Mouse (Mus musculus) embryonic facial prominence, embryonic 10.5 days (tissue): ENCODE results near the gene Slc38a3. TPM values are rescaled to one million over a fixed set of nuclear protein-coding genes. Genes with fewer than 3 reads are reported as not detected.

ENCODE experiments used
- DNase-seq: peaks from one replicate; pipeline ENCODE4 v3.0.0-alpha.2; 2017; ENCODE audit warnings: low spot score
- H3K27ac ChIP-seq: fragments of 300-500 bp; sonication (generic); replicated peaks from 2 replicates; pipeline ENCODE4 v1.5.1; 2016; ENCODE audit warnings: mild to moderate bottlenecking
- H3K27me3 ChIP-seq: fragments of 300-500 bp; sonication (generic); replicated peaks from 2 replicates; pipeline ENCODE4 v1.6.1; 2016; ENCODE audit warnings: low read depth, mild to moderate bottlenecking; ENCODE audit not compliant: poor library complexity, severe bottlenecking
- H3K36me3 ChIP-seq: fragments of 300-500 bp; sonication (generic); replicated peaks from 2 replicates; pipeline ENCODE4 v1.6.1; 2016; ENCODE audit warnings: mild to moderate bottlenecking, moderate library complexity
- H3K4me1 ChIP-seq: fragments of 300-500 bp; sonication (generic); 2 replicates; pipeline ENCODE4 v1.6.1; 2016
- H3K4me3 ChIP-seq: fragments of 300-500 bp; sonication (generic); 2 replicates; pipeline ENCODE4 v1.5.1; 2016; ENCODE audit warnings: mild to moderate bottlenecking, moderate library complexity
- H3K9me3 ChIP-seq: fragments of 300-500 bp; sonication (generic); 2 replicates; pipeline ENCODE4 v1.6.1; 2016; ENCODE audit warnings: mild to moderate bottlenecking
- WGBS: fragments of 180-500 bp; shearing (Covaris S2); methylation state at CpG from one replicate; pipeline ENCODE4 v1.1.7; 2016; 5-methylcytosine and 5-hydroxymethylcytosine counted together
- polyA plus RNA-seq: library from polyadenylated mRNA; unstranded; fragments of >200 nt; fragmentation: Nextera tagmentation; extraction: Ambion mirVana; gene quantifications from 2 replicates; pipeline ENCODE4 v1.2.1, GENCODE M21; 2016

Slc38a3 gene
- polyA plus RNA-seq, 1 experiment from 2014 or later: 5.6 TPM

GRCm38 (mm10) chr9:107658096-107658495 lies 11.2 kb downstream of the Slc38a3 start:
- peaks cover 20% of the 10 kb centered on the region for H3K4me1 ChIP-seq
- DNase-seq: no peak
- no peak overlapping the region for H3K27ac ChIP-seq
- H3K4me3 ChIP-seq: no peak overlapping the region
- H3K9me3 ChIP-seq: no peaks in the 10 kb centered on the region
- no peaks in the 10 kb centered on the region for H3K36me3 ChIP-seq
- WGBS: 82% methylated on average over 6 of the region's 6 CpGs
- 0 out of 2 replicates have a peak, but pooled peaks cover 6% of the 10 kb centered on the region for H3K27me3 ChIP-seq

- 0 out of 2 replicates have a peak, but pooled peaks cover 6% of the 10 kb centered on the region for H3K27me3 ChIP-seq
- peaks cover 13% of the 10 kb centered on the region for H3K4me1 ChIP-seq
- no peaks in the 10 kb centered on the region for H3K9me3 ChIP-seq
- 87% methylated on average over 5 of the region's 5 CpGs for WGBS
- DNase-seq: no peak
- no peak overlapping the region for H3K27ac ChIP-seq
- no peak overlapping the region for H3K4me3 ChIP-seq
- no peaks in the 10 kb centered on the region for H3K36me3 ChIP-seq
These were observed 12.2 kb downstream of the Slc38a3 start for GRCm38 (mm10) chr9:107657144-107657543.

GRCm38 (mm10) chr9:107654585-107654984 lies 14.7 kb downstream of the Slc38a3 start:
- Histone ChIP-seq H3K4me1 (peaks cover 15% of the 10 kb centered on the region), H3K27ac (no peak overlapping the region), H3K9me3 (no peaks in the 10 kb centered on the region), H3K27me3 (0 out of 2 replicates have a peak, but pooled peaks cover 6% of the 10 kb centered on the region), H3K4me3 (no peak overlapping the region), H3K36me3 (no peaks in the 10 kb centered on the region)
- 84% methylated on average over 4 of the region's 4 CpGs for WGBS
- DNase-seq: no peak

- WGBS: 79% methylated on average over 2 of the region's 2 CpGs
- Histone ChIP-seq H3K27ac (no peak overlapping the region), H3K36me3 (no peaks in the 10 kb centered on the region), H3K9me3 (no peaks in the 10 kb centered on the region), H3K27me3 (0 out of 2 replicates have a peak, but pooled peaks cover 3% of the 10 kb centered on the region), H3K4me3 (no peak overlapping the region), H3K4me1 (peaks cover 13% of the 10 kb centered on the region)
- no peak for DNase-seq
These were observed 15.9 kb downstream of the Slc38a3 start for GRCm38 (mm10) chr9:107653474-107653873.

GRCm38 (mm10) chr9:107650708-107651481 lies 18.4 kb downstream of the Slc38a3 start:
- H3K36me3 ChIP-seq: no peaks in the 10 kb centered on the region
- 0 out of 2 replicates have a peak, but pooled peaks cover 3% of the 10 kb centered on the region for H3K27me3 ChIP-seq
- no peaks in the 10 kb centered on the region for H3K9me3 ChIP-seq
- no peak for DNase-seq
- peaks cover 10% of the 10 kb centered on the region for H3K4me1 ChIP-seq
- WGBS: 56% methylated on average over 12 of the region's 12 CpGs
- peak overlapping the region; percentile 12; the same call in 1 of the 2 replicates for H3K27ac ChIP-seq
- no peak overlapping the region for H3K4me3 ChIP-seq

- no peaks in the 10 kb centered on the region for H3K36me3 ChIP-seq
- H3K4me3 ChIP-seq: no peak overlapping the region
- 0 out of 2 replicates have a peak, but pooled peaks cover 3% of the 10 kb centered on the region for H3K27me3 ChIP-seq
- H3K27ac ChIP-seq: peak overlapping the region; percentile 12; the same call in 1 of the 2 replicates
- H3K4me1 ChIP-seq: peaks cover 15% of the 10 kb centered on the region
- DNase-seq: no peak
- 78% methylated on average over 7 of the region's 7 CpGs for WGBS
- H3K9me3 ChIP-seq: no peaks in the 10 kb centered on the region
These were observed 19.1 kb downstream of the Slc38a3 start for GRCm38 (mm10) chr9:107650225-107650624.

GRCm38 (mm10) chr9:107648767-107649166 lies 20.6 kb downstream of the Slc38a3 start:
- Histone ChIP-seq H3K36me3 (no peaks in the 10 kb centered on the region), H3K27ac (no peak overlapping the region), H3K4me1 (peaks cover 29% of the 10 kb centered on the region), H3K4me3 (no peak overlapping the region), H3K27me3 (0 out of 2 replicates have a peak, but pooled peaks cover 7% of the 10 kb centered on the region), H3K9me3 (no peaks in the 10 kb centered on the region)
- DNase-seq: no peak
- 79% methylated on average over 3 of the region's 3 CpGs for WGBS

- no peak for DNase-seq
- H3K4me1 ChIP-seq: peaks cover 30% of the 10 kb centered on the region
- no peaks in the 10 kb centered on the region for H3K36me3 ChIP-seq
- WGBS: 79% methylated on average over 6 of the region's 6 CpGs
- H3K27me3 ChIP-seq: 0 out of 2 replicates have a peak, but pooled peaks cover 7% of the 10 kb centered on the region
- H3K27ac ChIP-seq: no peak overlapping the region
- no peak overlapping the region for H3K4me3 ChIP-seq
- H3K9me3 ChIP-seq: no peaks in the 10 kb centered on the region
These were observed 22.4 kb downstream of the Slc38a3 start for GRCm38 (mm10) chr9:107646975-107647374.

- Histone ChIP-seq H3K36me3 (no peaks in the 10 kb centered on the region), H3K4me1 (peaks cover 36% of the 10 kb centered on the region), H3K4me3 (no peak overlapping the region), H3K9me3 (no peaks in the 10 kb centered on the region), H3K27ac (no peak overlapping the region), H3K27me3 (0 out of 2 replicates have a peak, but pooled peaks cover 4% of the 10 kb centered on the region)
- 10% methylated on average over 5 of the region's 5 CpGs for WGBS
- peak; percentile 88 for DNase-seq
These were observed 23.8 kb downstream of the Slc38a3 start for GRCm38 (mm10) chr9:107645577-107645976.

GRCm38 (mm10) chr9:107645153-107645510 lies 24.2 kb downstream of the Slc38a3 start:
- no peak for DNase-seq
- Histone ChIP-seq H3K36me3 (no peaks in the 10 kb centered on the region), H3K27me3 (0 out of 2 replicates have a peak, but pooled peaks cover 4% of the 10 kb centered on the region), H3K4me1 (peaks cover 38% of the 10 kb centered on the region), H3K9me3 (no peaks in the 10 kb centered on the region), H3K27ac (peak overlapping the region; percentile 83), H3K4me3 (peak overlapping the region; percentile 53)
- 55% methylated on average over 7 of the region's 7 CpGs for WGBS

- Histone ChIP-seq H3K4me3 (peak overlapping the region; percentile 53), H3K4me1 (peaks cover 44% of the 10 kb centered on the region), H3K9me3 (no peaks in the 10 kb centered on the region), H3K36me3 (no peaks in the 10 kb centered on the region), H3K27ac (peak overlapping the region; percentile 83), H3K27me3 (0 out of 2 replicates have a peak, but pooled peaks cover 4% of the 10 kb centered on the region)
- peak; percentile 95 for DNase-seq
- WGBS: 6% methylated on average over 35 of the region's 35 CpGs
These were observed 24.7 kb downstream of the Slc38a3 start for GRCm38 (mm10) chr9:107644495-107645152.

GRCm38 (mm10) chr9:107643544-107644214 lies 25.7 kb downstream of the Slc38a3 start:
- H3K27me3 ChIP-seq: 0 out of 2 replicates have a peak, but pooled peaks cover 4% of the 10 kb centered on the region
- no peaks in the 10 kb centered on the region for H3K9me3 ChIP-seq
- DNase-seq: no peak
- peak overlapping the region; percentile 83 for H3K27ac ChIP-seq
- H3K4me1 ChIP-seq: peaks cover 46% of the 10 kb centered on the region
- H3K36me3 ChIP-seq: no peaks in the 10 kb centered on the region
- peak overlapping the region; percentile 53 for H3K4me3 ChIP-seq
- 92% methylated on average over 13 of the region's 13 CpGs for WGBS
